Mouse (Mus musculus): ENCODE measurements around the gene Ece1.
A peak's percentile ranks its signal among the peaks of the same experiment; 100 is the strongest.

Gene Ece1

DNA sequence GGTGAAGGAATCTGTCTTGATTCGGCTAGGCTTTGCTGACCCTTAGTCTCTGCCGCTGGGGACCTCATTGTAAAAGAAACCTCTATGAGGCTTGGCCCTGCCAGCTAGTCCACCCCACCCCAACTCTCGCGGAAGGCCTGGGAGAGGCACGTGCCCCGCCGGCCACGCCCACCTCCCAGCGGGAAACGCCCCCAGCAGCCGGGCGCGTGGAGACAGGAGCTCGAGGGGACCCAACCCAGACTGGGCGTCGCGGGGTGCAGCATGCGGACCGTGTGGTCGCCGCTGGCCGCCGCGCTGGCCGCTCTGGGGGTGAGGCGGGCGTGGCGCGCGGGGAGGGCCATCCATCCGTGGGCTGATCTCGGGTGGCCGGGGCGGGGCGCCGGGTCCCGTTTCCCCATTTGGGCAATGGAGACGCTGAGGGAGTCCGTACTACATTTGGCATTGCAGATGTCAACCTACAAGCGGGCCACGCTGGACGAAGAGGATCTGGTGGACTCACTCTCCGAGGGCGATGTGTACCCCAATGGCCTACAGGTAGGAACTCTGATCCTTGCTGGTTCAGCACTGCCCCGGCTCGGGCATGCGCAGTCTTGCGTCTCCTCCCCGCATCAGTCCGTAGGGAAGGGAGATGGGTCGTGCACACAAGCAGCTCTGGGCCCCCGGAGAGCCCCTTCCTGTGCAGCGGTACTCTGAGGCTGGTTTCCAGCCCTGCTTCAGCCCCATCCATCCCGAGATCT lies 51.5 kb downstream of the Ece1 start:
- peak; percentile 88 to 90 for DNase-seq (ENCODE audit: low spot score in 2 of 2)

- no peak for DNase-seq (ENCODE audit: low spot score in 2 of 2)
Observed at GRCm38 (mm10) chr4:137917591-137917990, 55.6 kb downstream of the Ece1 start.

- DNase-seq (ENCODE audit: low spot score in 2 of 2) = no peak
Observed at GRCm38 (mm10) chr4:137918559-137918958, 56.5 kb downstream of the Ece1 start.

DNA sequence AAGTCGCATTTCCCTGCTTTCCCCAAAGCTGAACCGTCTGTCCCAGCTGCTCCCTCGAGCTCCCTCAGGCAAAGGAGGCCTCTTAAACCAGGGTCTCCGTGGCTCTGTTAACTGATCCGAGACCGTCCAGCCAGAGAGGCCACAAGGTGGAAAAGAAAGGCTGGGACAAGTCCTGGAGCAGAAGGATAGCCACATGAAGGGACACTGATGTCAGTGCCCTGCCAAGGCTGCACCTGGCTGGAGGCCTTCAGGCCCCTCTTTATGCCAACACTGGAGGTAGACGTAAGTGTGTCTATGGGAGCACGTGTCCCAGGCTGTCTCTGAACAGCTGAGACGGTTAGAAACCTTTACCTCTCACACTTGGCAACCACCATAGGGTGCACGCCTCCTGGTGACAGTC lies 57.1 kb downstream of the Ece1 start:
- DNase-seq (ENCODE audit: low spot score in 2 of 2) = no peak

GRCm38 (mm10) chr4:137920005-137920404 lies 58.0 kb downstream of the Ece1 start:
- peak; percentile 72 to 84 for DNase-seq (ENCODE audit: low spot score in 2 of 2)

DNA sequence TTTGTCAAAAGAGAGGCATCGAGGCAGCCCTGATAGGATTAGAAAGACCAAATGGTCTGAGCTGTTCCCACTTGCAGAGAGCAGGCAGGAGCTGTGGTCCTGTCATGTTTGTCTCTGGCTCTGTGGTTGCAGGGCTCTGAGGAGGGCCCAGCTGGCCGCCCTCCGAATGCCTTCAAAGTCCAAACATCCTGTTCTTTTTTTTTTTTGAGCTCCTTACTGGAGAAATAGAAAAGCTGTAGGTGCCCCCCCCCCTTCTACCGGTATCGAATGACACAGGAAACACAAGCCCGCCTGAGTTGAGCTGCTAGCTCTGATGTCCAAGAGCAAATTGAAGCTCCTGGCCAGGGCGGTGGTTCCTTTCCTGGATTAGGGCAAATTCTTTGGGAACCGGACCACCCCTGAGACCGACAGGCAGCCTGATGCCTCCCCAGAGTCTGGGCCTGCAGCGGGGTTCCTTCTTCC lies 58.5 kb downstream of the Ece1 start:
- DNase-seq (ENCODE audit: low spot score in 2 of 2) = peak; percentile 51 to 67

GRCm38 (mm10) chr4:137921510-137921909 lies 59.5 kb downstream of the Ece1 start:
- peak; percentile 54 to 64 for DNase-seq (ENCODE audit: low spot score in 2 of 2)

GRCm38 (mm10) chr4:137923052-137923451 lies 61.0 kb downstream of the Ece1 start:
- no peak for DNase-seq (ENCODE audit: low spot score in 2 of 2)

- DNase-seq (ENCODE audit: low spot score in 2 of 2) = peak in 1 of 2 experiments; percentile 39
Observed at GRCm38 (mm10) chr4:137925176-137925575, 63.1 kb downstream of the Ece1 start.

GRCm38 (mm10) chr4:137926161-137926560 lies 64.1 kb downstream of the Ece1 start:
- DNase-seq (ENCODE audit: low spot score in 2 of 2) = no peak

DNA sequence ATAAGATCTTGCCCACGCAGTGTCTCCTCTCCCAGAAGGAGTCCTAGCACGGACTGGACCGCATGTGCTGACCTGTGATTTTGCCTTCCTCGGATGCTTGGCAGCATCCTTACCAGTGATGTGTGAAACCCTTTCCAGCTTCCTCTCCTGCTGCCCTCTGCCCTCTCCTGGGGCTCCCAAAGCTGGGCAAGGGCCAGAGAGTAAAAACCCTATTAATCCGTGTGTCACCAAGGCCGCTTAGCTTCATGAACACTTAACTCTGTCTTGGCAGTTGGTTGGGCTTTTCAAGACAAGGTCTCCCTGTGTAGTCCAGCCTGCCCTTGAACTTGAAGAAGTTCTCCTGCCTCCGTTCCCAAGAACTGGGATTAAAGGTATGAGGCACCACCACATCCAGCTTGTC lies 65.1 kb downstream of the Ece1 start:
- no peak for DNase-seq (ENCODE audit: low spot score in 2 of 2)

- DNase-seq (ENCODE audit: low spot score in 2 of 2) = no peak
Observed at GRCm38 (mm10) chr4:137927741-137928535, 65.9 kb downstream of the Ece1 start.

DNA sequence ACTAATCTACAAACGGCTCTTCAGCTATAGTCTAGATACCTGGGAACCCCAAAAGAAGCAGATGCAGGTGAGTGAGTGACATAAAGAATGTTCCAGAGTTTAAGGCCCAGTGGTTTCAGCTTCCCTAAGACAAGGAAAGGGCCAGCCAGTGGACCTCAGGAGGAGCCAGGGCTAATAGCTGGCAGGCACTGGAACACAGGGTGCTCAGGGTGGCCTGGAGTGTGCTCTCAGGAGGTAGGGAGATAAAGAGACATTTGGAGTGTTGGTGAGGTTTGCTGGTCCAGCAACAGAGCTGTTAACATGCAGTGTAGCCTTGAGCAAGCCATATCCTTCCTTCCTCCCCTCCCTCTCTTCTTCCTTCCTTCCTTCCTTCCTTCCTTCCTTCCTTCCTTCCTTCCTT lies 66.8 kb downstream of the Ece1 start:
- no peak for DNase-seq (ENCODE audit: low spot score in 2 of 2)

- no peak for DNase-seq (ENCODE audit: low spot score in 2 of 2)
Observed at GRCm38 (mm10) chr4:137929341-137930016, 67.4 kb downstream of the Ece1 start.

- peak in 1 of 2 experiments; percentile 47 for DNase-seq (ENCODE audit: low spot score in 2 of 2)
Observed at GRCm38 (mm10) chr4:137930500-137931008, 68.5 kb downstream of the Ece1 start.

DNA sequence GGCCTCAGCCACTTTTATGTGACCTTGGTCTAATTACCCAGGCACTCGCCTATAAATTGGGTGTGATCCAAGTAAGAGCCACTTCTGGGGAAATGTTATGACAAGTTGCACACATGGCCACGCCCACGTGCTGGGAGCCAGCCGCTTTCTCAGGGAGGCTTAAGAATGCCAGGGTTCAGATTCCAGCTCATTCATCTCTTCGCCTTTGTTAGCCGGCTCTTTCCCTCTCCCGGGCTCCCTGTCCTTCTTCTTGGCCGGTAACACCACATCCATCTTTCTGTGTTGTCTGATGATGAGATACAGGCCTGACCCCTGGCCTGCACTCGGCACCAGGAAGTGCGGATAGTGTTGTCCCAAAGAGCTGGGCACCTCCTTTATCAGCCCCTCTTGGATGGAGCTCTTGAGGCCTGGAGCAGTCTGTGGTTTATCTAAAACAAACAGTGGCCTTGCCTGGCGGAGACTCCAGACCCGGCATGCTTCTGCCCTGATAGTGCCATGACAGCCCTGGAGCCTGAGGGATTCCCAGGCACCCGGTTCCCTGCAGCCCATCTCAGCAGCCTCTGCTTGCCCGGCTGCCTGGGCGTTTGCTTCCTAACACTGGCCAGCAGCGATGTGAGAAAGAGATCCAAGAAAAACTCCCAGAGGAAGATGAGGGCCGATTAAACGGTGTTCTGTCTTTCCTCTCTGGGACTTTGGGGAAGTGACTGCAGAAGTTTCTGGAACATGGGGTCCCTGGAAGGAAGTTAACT lies 69.1 kb downstream of the Ece1 start:
- peak; percentile 88 to 90 for DNase-seq (ENCODE audit: low spot score in 2 of 2)

- DNase-seq (ENCODE audit: low spot score in 2 of 2) = no peak
Observed at GRCm38 (mm10) chr4:137932554-137933178, 70.6 kb downstream of the Ece1 start.

- DNase-seq (ENCODE audit: low spot score in 2 of 2) = no peak
Observed at GRCm38 (mm10) chr4:137933328-137933727, 71.3 kb downstream of the Ece1 start.

- DNase-seq (ENCODE audit: low spot score in 2 of 2) = no peak
Observed at GRCm38 (mm10) chr4:137936134-137936533, 74.1 kb downstream of the Ece1 start.

GRCm38 (mm10) chr4:137940061-137940460 lies 78.0 kb downstream of the Ece1 start:
- no peak for DNase-seq (ENCODE audit: low spot score in 2 of 2)
